Mouse (Mus musculus): ENCODE data around the gene Ifit3. TPM values are rescaled to one million over a fixed set of nuclear protein-coding genes. Genes with fewer than 3 reads are reported as not detected.
"Not testable (repeated sequence)": the region's sequence is repeated elsewhere in the genome, so short reads cannot be mapped to it uniquely, and the experiment has no call there.

Gene Ifit3
- total RNA-seq (2021) = 1 to 10 TPM; 1.4 to 2.0 TPM
- long read RNA-seq, experiment 1, partial matches to known transcripts = 0 of 2 reads
- long read RNA-seq, experiment 1, other reads (novel, unspliced or antisense) = 0 of 2 reads
- long read RNA-seq, experiment 2, partial matches to known transcripts = 0 of 2 reads
- long read RNA-seq, experiment 2, other reads (novel, unspliced or antisense) = 0 of 2 reads

- intact Hi-C loops (cut with DNase I); DNase-seq: not testable (repeated sequence)
Measured at GRCm38 (mm10) chr19:34583126-34583766, at the start of gene Ifit3. TSS of gene Ifit3 (plus strand) at chr19:34583531.

- intact Hi-C loops (cut with DNase I) = no loop called here
- no peak for DNase-seq
Measured at GRCm38 (mm10) chr19:34539422-34539821, 43.9 kb upstream of the Ifit3 start.

- intact Hi-C loops (cut with DNase I) = no loop called here
Measured at GRCm38 (mm10) chr19:34546211-34546610, 37.1 kb upstream of the Ifit3 start.

GRCm38 (mm10) chr19:34547976-34548375 is 35.4 kb upstream of the Ifit3 start:
- intact Hi-C loops (cut with DNase I) = loop anchor here (1.0 kb wide), 1 partner anchor 89 kb away; no protein-coding TSS in a partner anchor
- DNase-seq = peak; percentile 80 to 85

More at GRCm38 (mm10) chr19:34546211-34546610, 37.1 kb upstream of the Ifit3 start:
- no peak for DNase-seq

GRCm38 (mm10) chr19:34550205-34550533 is 33.2 kb upstream of the Ifit3 start:
- no peak for DNase-seq

GRCm38 (mm10) chr19:34550534-34551223 is 32.7 kb upstream of the Ifit3 start, which contains the start of gene Ifit2:
TSS of gene Ifit2 (plus strand) at chr19:34550694.
- DNase-seq = peak; percentile 49 to 57
- intact Hi-C loops (cut with DNase I) = no loop called here

More at GRCm38 (mm10) chr19:34550205-34550533, 33.2 kb upstream of the Ifit3 start:
- intact Hi-C loops (cut with DNase I) = no loop called here

GRCm38 (mm10) chr19:34551981-34552380 is 31.4 kb upstream of the Ifit3 start:
- intact Hi-C loops (cut with DNase I) = no loop called here
- no peak for DNase-seq

GRCm38 (mm10) chr19:34553021-34553420 is 30.3 kb upstream of the Ifit3 start:
- no peak for DNase-seq
- intact Hi-C loops (cut with DNase I) = no loop called here

- DNase-seq = no peak
- intact Hi-C loops (cut with DNase I) = no loop called here
Measured at GRCm38 (mm10) chr19:34553522-34553921, 29.8 kb upstream of the Ifit3 start.

GRCm38 (mm10) chr19:34554061-34554460 is 29.3 kb upstream of the Ifit3 start:
- intact Hi-C loops (cut with DNase I) = no loop called here
- no peak for DNase-seq

GRCm38 (mm10) chr19:34556621-34557020 is 26.7 kb upstream of the Ifit3 start:
- peak; percentile 24 to 41 for DNase-seq
- intact Hi-C loops (cut with DNase I) = no loop called here

- DNase-seq = no peak
- intact Hi-C loops (cut with DNase I) = no loop called here
Measured at GRCm38 (mm10) chr19:34562556-34562955, 20.8 kb upstream of the Ifit3 start.

GRCm38 (mm10) chr19:34566178-34566784 is 17.1 kb upstream of the Ifit3 start:
- no peak for DNase-seq
- intact Hi-C loops (cut with DNase I) = no loop called here

- intact Hi-C loops (cut with DNase I) = no loop called here
- no peak for DNase-seq
Measured at GRCm38 (mm10) chr19:34568988-34569895, 14.1 kb upstream of the Ifit3 start.

- intact Hi-C loops (cut with DNase I) = no loop called here
- no peak for DNase-seq
Measured at GRCm38 (mm10) chr19:34569896-34570476, 13.3 kb upstream of the Ifit3 start.

- DNase-seq = no peak
- intact Hi-C loops (cut with DNase I) = no loop called here
Measured at GRCm38 (mm10) chr19:34571080-34571479, 12.3 kb upstream of the Ifit3 start.

- DNase-seq = no peak
- intact Hi-C loops (cut with DNase I) = no loop called here
Measured at GRCm38 (mm10) chr19:34573650-34574049, 9.7 kb upstream of the Ifit3 start.

- DNase-seq = no peak
- intact Hi-C loops (cut with DNase I) = no loop called here
Measured at GRCm38 (mm10) chr19:34577121-34577520, 6.2 kb upstream of the Ifit3 start.

GRCm38 (mm10) chr19:34582696-34583095 is 635 bp upstream of the Ifit3 start:
- intact Hi-C loops (cut with DNase I) = not testable (repeated sequence)

More at GRCm38 (mm10) chr19:34582696-34583095, 635 bp upstream of the Ifit3 start:
- not testable (repeated sequence) for DNase-seq
